Mouse (Mus musculus) layer of hippocampus, postnatal 10 days (tissue): ENCODE measurements around the gene Chn2. TPM values are rescaled to one million over a fixed set of nuclear protein-coding genes. Genes with fewer than 3 reads are reported as not detected.

ENCODE experiments used
- DNase-seq, 2 experiments: peaks; one replicate each; pipeline ENCODE4 v3.0.0; 2021; ENCODE audit warnings: low spot score in 2 of 2
- long read RNA-seq: library from polyadenylated mRNA; stranded (forward); transcript quantifications from one replicate; pipeline ENCODE4 v2.0.0, GENCODE M21; 2023
- total RNA-seq, 2 experiments: library from RNA; stranded (reverse); gene quantifications; 2 replicates each; pipeline ENCODE4 v1.2.3; 2021

The Chn2 gene
- total RNA-seq: 10 to 100 TPM; 26.5 to 31.0 TPM
- long read RNA-seq, transcript Chn2-201 (13 exons, 2,418 nt): major isoform, 12 of 21 reads
- long read RNA-seq, partial matches to known transcripts: 2 of 21 reads
- long read RNA-seq, other reads (novel, unspliced or antisense): 3 of 21 reads

DNA sequence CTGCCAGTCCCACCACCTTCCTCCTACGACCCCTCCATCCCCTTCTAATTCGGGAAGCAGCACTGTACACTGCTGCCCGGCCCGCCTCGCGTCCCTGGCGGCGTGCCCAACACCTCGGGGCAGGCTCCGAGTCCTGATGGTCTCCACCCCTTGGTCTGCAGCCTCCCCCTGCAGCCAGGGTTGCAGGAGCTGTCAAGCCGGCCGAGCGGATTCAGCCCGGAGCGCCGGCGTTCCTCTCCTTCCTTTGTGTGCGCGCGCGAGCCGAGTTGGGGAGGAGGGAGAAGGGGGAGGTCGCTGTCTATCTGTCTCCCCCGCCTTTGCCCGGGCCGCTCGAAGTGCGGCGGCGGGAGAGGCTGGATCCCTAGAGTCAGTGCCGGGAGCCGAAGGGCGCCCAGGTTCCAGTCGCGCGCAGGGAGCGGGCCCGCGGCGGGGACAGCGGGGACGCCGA is at the start of gene Chn2:
TSS of gene Chn2 (plus strand) at position 198 of the 448 bp plus-strand sequence.
- peak; percentile 64 to 72 for DNase-seq

DNA sequence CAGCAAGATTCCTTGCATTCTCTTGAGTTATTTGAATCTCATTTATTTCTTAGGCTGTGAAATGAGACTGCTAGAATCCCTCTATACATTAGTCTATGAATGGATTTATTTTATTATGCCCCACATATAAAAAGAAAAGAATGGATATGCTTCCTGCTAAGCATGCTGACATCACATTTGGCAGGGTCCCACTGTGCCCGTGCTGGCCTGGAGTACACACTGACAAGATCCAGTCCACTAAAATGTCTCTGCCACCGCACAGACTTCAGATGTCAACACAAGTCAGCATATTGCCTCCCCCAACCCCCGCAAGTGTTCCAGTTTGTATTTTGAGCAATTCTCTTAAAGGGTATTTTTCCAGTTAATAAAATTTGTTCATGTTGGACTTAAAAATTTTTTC is 47.0 kb upstream of the Chn2 start:
- no peak for DNase-seq

DNA sequence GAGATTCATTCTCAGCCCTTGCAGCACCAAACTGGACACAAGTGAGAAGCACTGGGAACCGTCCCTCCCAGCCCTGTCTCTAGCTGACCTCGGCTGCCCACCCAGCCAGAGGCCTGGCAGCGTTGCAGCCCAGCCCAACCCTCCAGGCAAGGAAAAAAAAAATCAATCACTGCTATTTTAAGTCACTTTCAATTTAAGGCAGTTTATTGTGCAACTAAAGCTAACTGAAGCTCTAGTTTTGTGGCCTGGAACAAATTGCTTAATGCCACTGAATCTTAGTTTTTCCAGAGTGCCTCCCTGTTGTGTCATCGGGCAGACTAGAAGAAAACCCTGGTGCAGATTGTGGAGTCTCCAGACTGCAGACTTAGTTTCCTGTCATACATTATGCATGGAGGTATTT is 43.8 kb upstream of the Chn2 start:
- no peak for DNase-seq

DNA sequence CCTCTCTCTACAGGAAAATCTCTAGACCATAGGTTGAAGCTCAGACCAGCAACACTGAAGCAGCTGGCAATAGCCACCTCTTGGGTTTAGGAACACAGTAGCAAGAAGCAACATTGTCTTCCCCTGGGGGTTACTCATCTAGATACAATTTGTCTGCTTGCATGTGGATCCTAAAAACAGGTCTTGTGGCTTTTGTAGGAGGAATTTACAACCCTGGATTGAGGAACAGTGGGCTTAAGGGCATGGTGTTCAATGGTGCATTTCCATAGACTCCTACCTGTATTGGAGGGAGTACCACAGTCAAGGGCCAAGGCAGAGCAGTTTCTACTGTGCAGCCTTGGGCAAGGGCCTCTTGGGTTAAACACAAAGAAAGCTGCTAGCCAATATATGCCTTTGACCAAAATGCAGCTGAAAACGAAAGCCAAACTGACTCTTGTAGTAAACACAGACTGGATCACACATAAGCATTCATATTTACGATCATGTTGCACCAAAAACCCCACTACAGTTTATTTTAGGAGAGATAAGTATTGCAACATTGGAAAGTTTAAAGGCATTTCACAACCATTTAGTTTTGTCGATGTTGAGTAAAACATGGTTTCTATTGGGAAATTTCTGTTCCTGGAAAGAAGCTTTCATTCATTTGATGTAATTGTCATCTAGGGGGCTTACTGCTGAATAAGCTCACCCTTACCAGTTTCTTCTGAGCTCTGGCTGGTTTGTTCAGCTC is 43.0 kb upstream of the Chn2 start:
- no peak for DNase-seq

DNA sequence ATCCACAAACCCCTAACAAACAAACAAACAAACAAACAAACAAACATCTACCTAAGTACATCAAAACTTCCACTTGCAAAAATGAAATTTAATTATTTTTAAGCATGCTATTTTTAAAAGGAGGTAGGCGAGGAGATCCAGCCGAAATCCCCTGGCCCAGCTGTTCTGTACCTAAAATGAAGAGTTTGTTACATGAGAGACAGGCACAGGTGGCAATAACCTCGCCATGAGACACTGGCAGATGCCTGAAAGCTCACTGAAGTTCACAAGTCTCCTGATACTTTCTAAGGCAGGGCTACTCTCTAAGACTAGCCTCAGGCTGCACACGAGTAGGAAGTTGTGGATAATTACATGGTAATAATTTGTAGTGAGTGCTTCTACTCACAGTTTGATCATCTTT is 34.1 kb upstream of the Chn2 start:
- DNase-seq: no peak

DNA sequence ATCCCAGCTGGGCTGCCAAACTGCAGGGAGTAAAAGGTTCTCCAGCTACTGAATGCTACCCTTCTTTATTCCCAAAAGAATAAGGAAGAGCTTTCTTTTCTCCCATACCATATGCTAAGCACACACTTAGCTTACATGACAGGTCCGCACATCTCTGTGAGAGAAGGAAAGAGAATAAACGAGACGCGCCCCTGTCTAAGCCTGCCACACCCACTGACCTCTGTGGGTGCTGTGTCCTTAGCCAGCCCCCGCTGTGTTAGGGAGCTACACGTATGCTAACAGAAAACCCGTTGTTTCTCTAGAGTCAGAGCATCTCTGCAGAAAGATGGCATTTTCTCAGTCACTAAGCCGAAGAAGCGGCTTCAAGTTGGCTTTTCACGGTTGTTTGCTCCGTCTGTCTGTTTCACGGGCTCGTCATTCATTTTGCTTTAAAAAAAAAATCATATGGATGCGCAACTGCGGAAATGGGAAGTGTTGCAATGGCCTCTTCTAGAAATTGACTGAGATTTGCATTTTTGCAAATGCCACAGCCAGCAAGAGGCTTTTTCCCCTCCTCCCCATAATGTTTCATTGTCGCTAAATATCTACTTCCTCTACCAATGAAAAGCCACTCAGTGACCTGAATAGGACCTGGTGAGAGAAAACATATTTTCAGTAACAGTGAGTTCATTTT is 30.8 kb upstream of the Chn2 start:
- peak in 1 of 2 experiments; percentile 9 for DNase-seq

DNA sequence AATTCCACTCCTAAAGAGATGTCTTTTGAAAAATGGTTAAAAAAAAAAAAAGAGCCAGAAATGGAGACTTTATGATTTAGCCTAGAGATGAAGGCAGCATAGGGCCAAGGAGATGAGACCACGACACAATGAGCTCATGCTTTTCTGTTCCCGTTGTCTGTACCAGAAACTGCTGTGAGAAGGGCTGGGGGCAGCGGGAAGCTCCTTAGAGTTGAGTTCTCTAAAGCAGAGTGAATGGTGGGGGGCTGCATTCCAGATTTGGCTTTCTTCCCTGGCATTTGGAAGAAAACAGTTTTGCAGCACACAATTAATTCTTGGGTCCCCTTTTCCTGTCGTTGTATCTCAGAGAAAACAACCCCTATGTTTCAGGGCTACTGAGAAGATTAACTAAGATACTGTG is 30.1 kb upstream of the Chn2 start:
- DNase-seq: no peak

DNA sequence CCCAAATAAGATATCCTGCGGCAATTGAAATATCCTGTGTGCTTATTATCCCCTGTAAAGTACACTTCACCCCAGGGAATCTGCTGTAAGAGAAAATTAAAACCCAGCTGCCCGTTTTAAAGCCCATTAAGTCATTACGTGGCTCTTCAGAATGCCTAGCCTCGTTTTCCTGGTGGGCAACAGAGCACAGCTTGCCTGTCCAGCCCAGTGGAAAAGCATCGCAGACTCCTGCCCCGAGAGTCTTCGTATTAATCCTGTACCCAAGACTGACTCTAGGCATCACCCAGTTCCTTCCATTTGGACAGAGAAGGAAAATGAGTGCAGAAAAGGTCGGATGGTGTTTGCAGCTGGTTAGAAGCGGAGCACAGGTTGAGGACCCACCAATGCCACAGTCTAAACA is 29.0 kb upstream of the Chn2 start:
- DNase-seq: no peak

DNA sequence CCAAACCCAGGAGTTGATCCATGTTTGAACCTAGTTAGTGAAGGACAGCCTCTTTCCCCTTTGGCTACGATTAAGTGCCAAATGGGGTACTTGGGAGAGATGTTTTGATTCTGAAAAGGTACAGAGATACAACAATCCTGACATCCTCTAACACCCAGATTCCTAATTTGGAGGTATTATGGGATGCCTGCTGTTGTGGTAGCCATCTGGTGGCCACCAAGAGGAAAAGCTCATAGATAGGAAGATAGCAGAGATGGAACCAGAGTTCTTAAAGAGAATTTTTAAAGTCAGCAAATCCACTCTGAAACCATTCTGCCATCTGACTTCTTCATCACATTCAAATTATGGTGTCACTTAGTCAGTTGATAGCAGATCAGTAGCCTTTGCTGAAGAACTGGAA is 27.2 kb upstream of the Chn2 start:
- DNase-seq: no peak

DNA sequence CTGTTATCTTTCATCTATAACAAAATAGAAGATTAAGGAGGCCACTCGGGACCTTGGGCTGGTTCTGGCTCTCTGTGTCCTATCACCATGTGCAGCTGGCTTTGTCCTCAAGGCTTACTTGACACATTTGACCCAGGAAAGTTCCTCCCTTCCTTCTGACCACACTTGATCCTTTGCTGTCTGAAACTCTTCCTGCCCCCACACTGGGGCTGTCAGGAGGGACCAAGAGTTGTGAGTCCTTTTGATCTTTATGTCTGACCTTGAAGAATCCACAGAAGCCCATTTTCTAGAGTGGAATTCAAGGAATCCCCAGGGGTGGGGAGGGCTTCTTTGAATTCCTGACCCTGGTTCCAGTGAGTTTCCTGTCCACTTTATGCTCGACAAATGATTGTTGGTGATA is 21.3 kb upstream of the Chn2 start:
- no peak for DNase-seq

DNA sequence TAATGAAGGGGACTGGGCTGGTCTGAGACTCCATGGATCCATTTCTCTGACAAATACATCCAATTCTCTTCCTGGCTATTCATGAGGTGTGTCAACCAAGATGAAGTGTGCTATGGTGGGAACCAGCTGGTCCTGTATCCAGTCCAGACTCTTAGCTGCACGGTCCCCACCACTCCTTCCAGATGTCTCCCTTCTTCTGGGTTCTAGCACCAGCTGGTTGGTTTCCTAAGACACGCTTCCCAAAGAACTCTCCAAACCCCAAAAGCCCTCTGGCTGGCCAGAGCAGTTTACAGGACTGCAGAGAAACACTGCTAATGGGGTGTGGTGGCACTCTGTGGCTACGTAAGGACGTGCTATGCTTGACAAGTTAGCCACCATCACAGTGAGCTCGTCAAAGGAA is 20.5 kb upstream of the Chn2 start:
- DNase-seq: no peak

DNA sequence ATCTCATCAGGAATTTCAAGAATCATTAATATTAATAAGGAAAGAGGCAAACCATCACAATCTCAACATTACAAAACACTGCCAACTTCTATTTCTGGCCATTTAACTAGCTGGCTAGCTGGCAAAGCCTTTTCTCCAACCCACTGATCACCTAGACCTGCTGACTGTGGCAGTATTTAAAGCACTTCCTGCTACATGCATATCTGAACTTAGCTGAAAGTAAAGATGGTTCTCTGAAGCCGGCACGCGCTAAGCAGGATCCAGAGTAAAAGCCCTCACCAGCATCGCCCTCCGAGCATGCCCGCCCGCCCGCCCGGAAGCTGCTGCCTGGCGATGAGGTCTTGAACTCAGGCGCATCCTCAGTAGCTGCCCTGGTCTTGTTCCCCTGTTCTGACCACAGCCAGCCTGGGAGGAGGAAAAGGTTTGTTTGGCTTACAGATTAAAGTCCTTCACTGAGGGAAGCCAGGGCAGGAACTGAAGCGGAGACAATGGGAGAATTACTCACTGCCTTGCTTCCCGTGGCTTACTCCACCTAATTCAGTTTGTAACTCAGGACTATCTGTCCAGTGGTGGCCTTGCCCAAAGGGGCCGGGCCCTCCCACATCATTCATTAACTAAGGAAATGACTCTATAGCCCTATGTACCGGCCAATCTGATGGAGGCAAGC is 18.1 kb upstream of the Chn2 start:
- DNase-seq: no peak

DNA sequence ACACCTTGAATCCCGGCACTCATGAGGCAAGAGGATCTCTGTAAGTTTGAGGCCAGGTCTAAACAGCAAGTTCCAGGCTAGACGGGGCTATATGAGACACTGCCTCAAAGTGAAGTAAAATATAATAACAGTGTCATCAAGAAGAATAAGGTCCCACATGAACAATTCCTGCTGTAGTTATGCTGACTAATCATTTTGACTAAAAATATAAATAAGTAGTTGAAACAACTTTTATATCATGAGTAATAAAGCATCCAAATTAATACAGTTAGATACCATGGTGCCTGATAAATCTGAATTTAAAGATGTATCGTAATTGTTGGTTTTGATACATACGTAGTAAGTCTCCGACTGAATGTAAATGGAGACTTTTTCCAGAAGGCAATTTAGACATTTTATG is 15.5 kb upstream of the Chn2 start:
- DNase-seq: no peak

DNA sequence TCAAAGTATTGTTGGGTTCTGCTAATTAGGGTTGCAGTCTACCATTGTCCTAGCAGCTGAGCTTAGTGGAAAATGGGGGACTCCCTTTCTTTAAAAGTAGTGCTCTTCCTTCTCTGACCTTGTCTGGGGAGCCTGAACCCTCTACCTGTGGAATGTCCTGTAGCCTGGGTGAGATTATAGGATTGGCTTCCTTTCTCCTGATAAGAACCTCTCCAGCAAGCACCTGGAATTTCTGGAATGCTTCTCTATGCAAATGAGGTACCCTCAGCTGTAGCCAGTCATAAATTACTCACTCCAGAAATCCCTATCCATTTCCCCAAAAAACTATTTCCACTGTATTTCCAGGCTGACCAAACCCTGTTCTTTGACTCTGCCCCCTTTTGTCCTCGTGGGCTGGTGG is 10.6 kb upstream of the Chn2 start:
- no peak for DNase-seq

DNA sequence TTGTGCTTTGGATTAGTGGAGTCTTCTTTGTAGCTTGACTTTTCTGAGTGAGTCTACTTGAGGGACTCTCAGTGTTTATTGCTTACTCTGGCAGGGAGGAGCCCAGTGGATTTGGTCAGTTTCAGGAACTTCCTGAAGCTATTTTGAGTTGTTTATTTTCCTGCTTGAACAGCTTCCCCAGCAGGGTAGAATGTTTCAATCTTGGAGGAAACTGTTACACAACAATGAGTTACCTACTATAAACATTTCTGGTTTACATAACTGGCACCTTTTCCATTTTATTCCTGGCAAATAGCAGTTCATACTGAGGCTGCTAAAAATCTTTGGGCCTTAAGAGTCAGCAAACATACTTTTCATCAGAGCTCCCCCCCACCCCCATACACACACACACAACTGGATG is 9.0 kb upstream of the Chn2 start:
- no peak for DNase-seq

DNA sequence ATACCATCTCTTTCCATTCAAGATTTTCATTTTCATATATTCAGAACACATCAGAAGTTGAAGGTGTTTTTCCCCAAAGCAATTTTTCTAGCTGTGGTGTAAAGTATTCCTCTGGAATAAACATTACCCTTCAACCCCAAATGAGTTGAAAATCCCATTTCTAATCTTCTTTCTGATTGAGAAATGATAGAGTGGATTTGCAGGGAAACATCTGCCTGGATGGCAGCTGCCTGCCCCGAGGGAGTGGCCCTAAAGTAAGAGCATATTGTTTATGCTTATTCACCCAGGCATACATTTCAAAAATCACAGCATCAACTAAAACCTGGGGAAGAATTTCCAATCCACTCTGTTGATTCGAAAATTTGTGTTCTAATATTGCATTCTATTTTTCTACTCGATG is 8.6 kb upstream of the Chn2 start:
- no peak for DNase-seq

DNA sequence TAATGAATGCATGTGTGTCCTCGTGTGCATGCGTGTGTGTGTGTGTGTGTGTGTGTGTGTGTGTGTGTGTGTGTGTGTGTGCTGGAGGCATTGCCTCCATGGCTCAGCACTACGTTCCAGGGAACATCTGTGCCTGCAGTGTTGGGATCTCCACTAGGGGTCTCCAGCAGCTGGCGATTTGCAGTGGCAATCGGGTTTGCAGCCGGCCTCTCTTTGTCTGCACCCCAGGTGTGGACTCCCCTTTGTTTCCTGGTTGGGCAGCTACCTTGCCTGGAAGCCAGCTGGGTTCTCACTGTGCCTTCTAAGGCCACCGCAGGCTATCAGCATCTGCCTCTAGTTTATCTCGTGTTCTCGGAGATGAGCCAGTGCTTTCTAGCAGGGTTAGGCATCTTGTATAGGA is 4.9 kb upstream of the Chn2 start:
- DNase-seq: peak; percentile 76 to 81

DNA sequence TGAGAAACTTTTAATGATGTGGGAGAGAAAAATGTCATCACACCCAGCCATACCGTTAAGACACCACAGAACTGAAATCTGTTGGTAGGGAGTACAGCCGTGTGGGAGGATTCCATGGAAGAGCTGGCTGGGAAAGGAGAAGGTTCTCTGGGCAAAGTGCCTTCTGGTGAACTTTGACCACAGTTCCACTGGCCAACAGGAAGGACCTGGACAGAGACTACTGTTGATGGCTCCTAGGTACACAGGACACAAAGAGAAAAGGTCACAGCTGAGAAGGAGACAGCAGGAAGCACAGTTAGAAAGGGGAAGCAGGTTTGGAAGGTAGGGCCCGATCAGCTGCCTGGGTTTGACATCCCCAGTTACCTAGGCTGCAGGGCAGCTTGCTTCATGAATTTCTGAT is 3.8 kb upstream of the Chn2 start:
- no peak for DNase-seq

DNA sequence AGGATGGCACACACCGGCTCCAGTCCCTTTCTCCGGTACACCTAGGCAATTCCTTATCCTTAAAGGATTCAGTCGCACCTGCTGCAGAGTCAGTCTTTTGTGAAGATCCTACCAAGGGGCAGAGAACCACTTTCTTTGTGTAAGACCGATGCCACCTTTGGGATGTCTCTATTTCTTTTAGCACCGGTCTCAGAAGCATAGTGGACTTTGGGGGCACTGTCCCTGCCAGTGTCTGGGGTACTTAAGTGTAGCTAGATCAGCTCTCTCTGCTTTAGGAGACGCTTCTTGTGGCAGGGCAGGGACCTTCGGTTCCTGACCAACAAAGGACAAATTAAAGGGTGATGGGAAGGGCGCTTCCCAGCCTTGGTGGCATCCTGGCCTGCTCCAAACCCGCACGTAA is 488 bp upstream of the Chn2 start:
- no peak for DNase-seq

DNA sequence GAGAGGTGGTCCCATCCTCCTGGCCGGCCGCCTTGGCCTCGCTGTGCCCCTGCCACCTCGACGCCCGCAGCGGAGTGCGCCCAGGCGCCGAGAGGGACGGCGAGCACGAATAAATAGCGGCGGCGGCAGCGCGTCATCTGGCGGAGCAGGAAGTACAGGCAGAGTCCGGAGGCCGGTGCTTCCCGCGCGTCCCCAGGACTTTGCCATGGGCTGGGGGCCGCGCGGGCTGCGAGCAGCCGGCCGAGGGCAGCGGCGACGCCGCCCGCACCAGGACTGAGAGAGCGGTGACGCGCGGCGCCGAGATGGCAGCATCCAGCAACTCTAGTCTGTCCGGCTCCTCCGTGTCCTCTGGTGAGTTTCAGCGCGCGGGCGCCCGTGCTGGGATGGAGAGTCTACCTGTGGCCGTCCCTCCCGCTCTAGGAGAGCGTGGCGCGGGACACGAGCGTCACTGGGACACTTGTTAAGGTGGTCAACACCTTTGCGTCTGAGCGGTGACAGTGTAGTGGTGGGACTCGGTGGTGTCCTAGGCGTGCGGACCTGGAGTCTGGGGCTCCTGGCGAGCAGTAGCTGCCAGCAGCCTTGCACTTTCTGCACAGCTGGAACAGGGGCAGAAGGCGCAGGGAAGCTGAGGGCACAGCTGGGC is 572 bp downstream of the Chn2 start:
- peak; percentile 21 to 72 for DNase-seq

DNA sequence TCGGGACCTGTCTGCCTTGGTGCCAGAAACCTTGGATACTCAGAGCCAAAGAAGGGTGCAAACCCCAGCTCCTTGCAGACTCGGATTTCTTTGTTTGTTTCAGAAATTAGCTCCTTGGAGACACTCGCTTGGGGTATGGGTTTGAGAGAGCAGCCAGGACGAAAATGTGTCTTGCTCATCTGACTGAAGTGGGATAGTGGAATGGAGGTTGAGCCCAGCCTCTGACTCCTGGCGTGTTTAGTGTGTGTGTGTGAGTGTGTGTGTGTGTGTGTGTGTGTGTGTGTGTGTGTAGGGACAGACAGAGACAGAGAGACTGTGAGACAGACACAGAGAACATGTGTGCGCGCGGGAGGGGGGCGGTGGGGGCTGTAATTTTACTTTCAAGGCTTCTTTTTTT is 1.1 kb downstream of the Chn2 start:
- no peak for DNase-seq
